Mouse (Mus musculus) ES-Bruce4 (cell line): ENCODE data around the gene Prap1.

Experiments
- CTCF ChIP-seq: IDR thresholded peaks from one replicate; pipeline ENCODE4 v1.8.1; 2011; ENCODE audit warnings: low read depth, low read length
- EP300 ChIP-seq: IDR thresholded peaks from 2 replicates; pipeline ENCODE4 v1.6.1; 2011; ENCODE audit warnings: low read depth, low read length; ENCODE audit not compliant: insufficient read depth
- POLR2A ChIP-seq: IDR thresholded peaks from one replicate; pipeline ENCODE4 v1.8.1; 2011; ENCODE audit warnings: low read length; ENCODE audit not compliant: insufficient read depth

DNA sequence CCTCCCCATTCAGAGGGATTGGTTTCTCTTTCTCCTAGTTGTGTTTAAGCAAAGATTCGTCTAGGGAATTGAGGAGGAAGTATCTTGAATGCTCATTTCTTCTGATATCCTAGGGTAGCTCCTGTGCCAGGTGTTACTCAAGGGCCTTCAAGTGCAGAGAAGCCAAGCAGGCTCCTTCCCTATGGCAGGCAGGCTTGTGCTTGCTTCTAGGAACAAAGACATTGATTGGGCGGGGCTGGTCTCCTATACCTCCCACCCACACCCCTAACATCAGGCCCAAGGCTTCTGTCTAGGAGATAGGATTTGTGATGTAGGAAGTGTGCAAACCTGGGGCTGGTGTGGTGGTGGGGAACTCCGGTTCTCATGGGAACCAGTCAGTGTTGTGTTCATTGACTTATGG lies 33.7 kb downstream of the Prap1 start:
- TF ChIP-seq EP300 (no peak), CTCF (no peak), POLR2A (no peak)
